Mouse (Mus musculus) stomach, embryonic 15.5 days (tissue): ENCODE data around the gene Smim20. TPM values are rescaled to one million over a fixed set of nuclear protein-coding genes. Genes with fewer than 3 reads are reported as not detected.

ENCODE experiments used
- ATAC-seq: fragments of 200-750 bp; cut with Nextera tagmentation; 2 replicates; pipeline ENCODE4 v1.8.0; 2017; ENCODE audit warnings: low read depth, moderate number of reproducible peaks, moderate TSS enrichment; ENCODE audit not compliant: insufficient read depth, low FRiP score
- H3K27ac ChIP-seq: fragments of 300-500 bp; sonication (generic); 2 replicates; pipeline ENCODE4 v1.5.1; 2015; ENCODE audit warnings: mild to moderate bottlenecking, inconsistent platforms
- H3K27me3 ChIP-seq: fragments of 300-500 bp; sonication (generic); replicated peaks from 2 replicates; pipeline ENCODE4 v1.6.1; 2015; ENCODE audit warnings: inconsistent platforms
- H3K36me3 ChIP-seq: fragments of 300-500 bp; sonication (generic); 2 replicates; pipeline ENCODE4 v1.6.1; 2015; ENCODE audit warnings: inconsistent platforms
- H3K4me1 ChIP-seq: fragments of 300-500 bp; sonication (generic); 2 replicates; pipeline ENCODE4 v1.6.1; 2015; ENCODE audit warnings: inconsistent platforms
- H3K4me2 ChIP-seq: fragments of 300-500 bp; sonication (generic); 2 replicates; pipeline ENCODE4 v1.6.1; 2015; ENCODE audit warnings: mild to moderate bottlenecking, inconsistent platforms
- H3K4me3 ChIP-seq: fragments of 300-500 bp; sonication (generic); replicated peaks from 2 replicates; pipeline ENCODE4 v1.5.1; 2015; ENCODE audit warnings: inconsistent platforms
- H3K9ac ChIP-seq: fragments of 300-500 bp; sonication (generic); 2 replicates; pipeline ENCODE4 v1.6.1; 2015; ENCODE audit warnings: inconsistent platforms
- H3K9me3 ChIP-seq: fragments of 300-500 bp; sonication (generic); 2 replicates; pipeline ENCODE4 v1.6.1; 2016; ENCODE audit warnings: inconsistent platforms
- WGBS: fragments of 180-500 bp; shearing (Covaris S2); methylation state at CpG from one replicate; pipeline ENCODE4 v1.1.7; 2015; 5-methylcytosine and 5-hydroxymethylcytosine counted together
- polyA plus RNA-seq: library from polyadenylated mRNA; unstranded; fragments of >200 nt; fragmentation: Nextera tagmentation; extraction: Ambion mirVana; gene quantifications from 2 replicates; pipeline ENCODE4 v1.2.1, GENCODE M21; 2015

Gene Smim20
- polyA plus RNA-seq, 1 experiment from 2014 or later: 89.8 TPM

- Histone ChIP-seq H3K27ac (no peak overlapping the region), H3K36me3 (no peaks in the 10 kb centered on the region), H3K4me3 (no peak overlapping the region), H3K27me3 (no peaks in the 10 kb centered on the region), H3K4me1 (no peaks in the 10 kb centered on the region), H3K9me3 (no peaks in the 10 kb centered on the region), H3K4me2 (no peak overlapping the region), H3K9ac (no peak overlapping the region)
- no peak for ATAC-seq
- 94% methylated on average over 2 of the region's 2 CpGs for whole genome bisulfite sequencing
Observed at GRCm38 (mm10) chr5:53286406-53286805, 19.5 kb downstream of the Smim20 start.

- Histone ChIP-seq H3K9me3 (no peaks in the 10 kb centered on the region), H3K36me3 (no peaks in the 10 kb centered on the region), H3K27ac (no peak overlapping the region), H3K27me3 (no peaks in the 10 kb centered on the region), H3K4me1 (no peaks in the 10 kb centered on the region), H3K4me3 (no peak overlapping the region), H3K9ac (no peak overlapping the region), H3K4me2 (no peak overlapping the region)
- WGBS: 42% methylated on average over 9 of the region's 9 CpGs
- no peak for ATAC-seq
Observed at GRCm38 (mm10) chr5:53289438-53289837, 22.6 kb downstream of the Smim20 start.

GRCm38 (mm10) chr5:53294627-53295026 is 27.7 kb downstream of the Smim20 start:
- Histone ChIP-seq H3K9me3 (no peaks in the 10 kb centered on the region), H3K27me3 (no peaks in the 10 kb centered on the region), H3K9ac (no peak overlapping the region), H3K4me1 (no peaks in the 10 kb centered on the region), H3K36me3 (no peaks in the 10 kb centered on the region), H3K4me3 (no peak overlapping the region), H3K27ac (no peak overlapping the region), H3K4me2 (no peak overlapping the region)
- ATAC-seq: no peak
- WGBS: 84% methylated on average over 5 of the region's 5 CpGs

- Histone ChIP-seq H3K9me3 (no peaks in the 10 kb centered on the region), H3K4me3 (no peak overlapping the region), H3K4me1 (no peaks in the 10 kb centered on the region), H3K27me3 (no peaks in the 10 kb centered on the region), H3K9ac (no peak overlapping the region), H3K4me2 (no peak overlapping the region), H3K36me3 (no peaks in the 10 kb centered on the region), H3K27ac (no peak overlapping the region)
- ATAC-seq: no peak
- WGBS: 85% methylated on average over 4 of the region's 4 CpGs
Observed at GRCm38 (mm10) chr5:53296961-53297360, 30.1 kb downstream of the Smim20 start.

- no peaks in the 10 kb centered on the region for H3K27me3 ChIP-seq
- H3K4me2 ChIP-seq: no peak overlapping the region
- H3K4me3 ChIP-seq: no peak overlapping the region
- no peak overlapping the region for H3K9ac ChIP-seq
- H3K27ac ChIP-seq: no peak overlapping the region
- H3K4me1 ChIP-seq: no peaks in the 10 kb centered on the region
- no peaks in the 10 kb centered on the region for H3K36me3 ChIP-seq
- no peak for ATAC-seq
- WGBS: 61% methylated on average over 8 of the region's 8 CpGs
- no peaks in the 10 kb centered on the region for H3K9me3 ChIP-seq
Observed at GRCm38 (mm10) chr5:53301496-53301895, 34.6 kb downstream of the Smim20 start.

GRCm38 (mm10) chr5:53302895-53303670 is 36.2 kb downstream of the Smim20 start:
- 82% methylated on average over 10 of the region's 10 CpGs for WGBS

GRCm38 (mm10) chr5:53303941-53304340 is 37.1 kb downstream of the Smim20 start:
- 95% methylated on average over 6 of the region's 6 CpGs for whole genome bisulfite sequencing
- Histone ChIP-seq H3K9ac (no peak overlapping the region), H3K4me3 (no peak overlapping the region), H3K36me3 (no peaks in the 10 kb centered on the region), H3K4me1 (no peaks in the 10 kb centered on the region), H3K27ac (no peak overlapping the region), H3K9me3 (no peaks in the 10 kb centered on the region), H3K27me3 (no peaks in the 10 kb centered on the region), H3K4me2 (no peak overlapping the region)
- ATAC-seq: no peak

More at GRCm38 (mm10) chr5:53302895-53303670, 36.2 kb downstream of the Smim20 start:
- Histone ChIP-seq H3K27ac (no peak overlapping the region), H3K4me3 (no peak overlapping the region), H3K36me3 (no peaks in the 10 kb centered on the region), H3K4me2 (no peak overlapping the region), H3K9ac (no peak overlapping the region), H3K9me3 (no peaks in the 10 kb centered on the region), H3K27me3 (no peaks in the 10 kb centered on the region), H3K4me1 (no peaks in the 10 kb centered on the region)
- ATAC-seq: no peak

- H3K4me1 ChIP-seq: no peaks in the 10 kb centered on the region
- H3K9me3 ChIP-seq: no peaks in the 10 kb centered on the region
- H3K27me3 ChIP-seq: no peaks in the 10 kb centered on the region
- H3K4me2 ChIP-seq: no peak overlapping the region
- H3K36me3 ChIP-seq: no peaks in the 10 kb centered on the region
- no peak overlapping the region for H3K27ac ChIP-seq
- no peak overlapping the region for H3K4me3 ChIP-seq
- ATAC-seq: no peak
- 66% methylated on average over 4 of the region's 4 CpGs for WGBS
- H3K9ac ChIP-seq: no peak overlapping the region
Observed at GRCm38 (mm10) chr5:53304936-53305335, 38.1 kb downstream of the Smim20 start.

- Histone ChIP-seq H3K27ac (no peak overlapping the region), H3K27me3 (no peaks in the 10 kb centered on the region), H3K4me3 (no peak overlapping the region), H3K4me2 (no peak overlapping the region), H3K36me3 (no peaks in the 10 kb centered on the region), H3K9me3 (no peaks in the 10 kb centered on the region), H3K4me1 (no peaks in the 10 kb centered on the region), H3K9ac (no peak overlapping the region)
- no peak for ATAC-seq
- 92% methylated on average over 3 of the region's 3 CpGs for WGBS
Observed at GRCm38 (mm10) chr5:53306864-53307263, 40.0 kb downstream of the Smim20 start.

- 79% methylated on average over 5 of the region's 5 CpGs for WGBS
- Histone ChIP-seq H3K9me3 (no peaks in the 10 kb centered on the region), H3K4me3 (no peak overlapping the region), H3K27ac (no peak overlapping the region), H3K27me3 (no peaks in the 10 kb centered on the region), H3K4me1 (no peaks in the 10 kb centered on the region), H3K36me3 (no peaks in the 10 kb centered on the region), H3K9ac (no peak overlapping the region), H3K4me2 (no peak overlapping the region)
- no peak for ATAC-seq
Observed at GRCm38 (mm10) chr5:53307437-53307836, 40.6 kb downstream of the Smim20 start.

- WGBS: 88% methylated on average over 13 of the region's 13 CpGs
- no peaks in the 10 kb centered on the region for H3K9me3 ChIP-seq
Observed at GRCm38 (mm10) chr5:53314404-53315167, 47.7 kb downstream of the Smim20 start.

GRCm38 (mm10) chr5:53315829-53316228 is 48.9 kb downstream of the Smim20 start:
- no peak overlapping the region for H3K4me2 ChIP-seq
- peaks cover 3% of the 10 kb centered on the region; the same call in 1 of the 2 replicates for H3K4me1 ChIP-seq
- no peaks in the 10 kb centered on the region for H3K36me3 ChIP-seq
- no peak overlapping the region for H3K27ac ChIP-seq
- ATAC-seq: no peak
- H3K9ac ChIP-seq: no peak overlapping the region
- no peaks in the 10 kb centered on the region for H3K27me3 ChIP-seq
- 64% methylated on average over 2 of the region's 2 CpGs for WGBS
- H3K9me3 ChIP-seq: no peaks in the 10 kb centered on the region
- no peak overlapping the region for H3K4me3 ChIP-seq

More at GRCm38 (mm10) chr5:53314404-53315167, 47.7 kb downstream of the Smim20 start:
- ATAC-seq: no peak
- no peaks in the 10 kb centered on the region for H3K36me3 ChIP-seq
- H3K9ac ChIP-seq: no peak overlapping the region
- H3K27ac ChIP-seq: no peak overlapping the region
- no peaks in the 10 kb centered on the region; the same call in 1 of the 2 replicates for H3K4me1 ChIP-seq
- H3K4me3 ChIP-seq: no peak overlapping the region
- H3K27me3 ChIP-seq: no peaks in the 10 kb centered on the region
- H3K4me2 ChIP-seq: no peak overlapping the region
